Mouse (Mus musculus) intestine, postnatal 0 days (tissue): ENCODE measurements around the gene Amz2. TPM values are rescaled to one million over a fixed set of nuclear protein-coding genes. Genes with fewer than 3 reads are reported as not detected.
A peak's percentile ranks its signal among the peaks of the same experiment; 100 is the strongest.

Source experiments
- ATAC-seq: fragments of 200-750 bp; cut with Nextera tagmentation; 2 replicates; pipeline ENCODE4 v1.8.0; 2017; ENCODE audit warnings: mild to moderate bottlenecking, moderate TSS enrichment, moderate library complexity
- H3K27ac ChIP-seq: fragments of 300-500 bp; sonication (generic); 2 replicates; pipeline ENCODE4 v1.5.1; 2014; ENCODE audit warnings: mild to moderate bottlenecking, low read depth, low read length, moderate library complexity
- H3K27me3 ChIP-seq: fragments of 300-500 bp; sonication (generic); replicated peaks from 2 replicates; pipeline ENCODE4 v1.6.1; 2014; ENCODE audit warnings: low read length, mixed read lengths; ENCODE audit not compliant: control insufficient read depth, insufficient read depth
- H3K36me3 ChIP-seq: fragments of 300-500 bp; sonication (generic); 2 replicates; pipeline ENCODE4 v1.6.1; 2014; ENCODE audit warnings: mild to moderate bottlenecking, moderate library complexity; ENCODE audit not compliant: control insufficient read depth, insufficient read depth
- H3K4me1 ChIP-seq: fragments of 300-500 bp; sonication (generic); replicated peaks from 2 replicates; pipeline ENCODE4 v1.6.1; 2014; ENCODE audit warnings: antibody characterized with exemption, low read length, mixed read lengths; ENCODE audit not compliant: control insufficient read depth, insufficient read depth
- H3K4me2 ChIP-seq: fragments of 300-500 bp; sonication (generic); replicated peaks from 2 replicates; pipeline ENCODE4 v1.6.1; 2014; ENCODE audit warnings: low read depth, mild to moderate bottlenecking, moderate library complexity
- H3K4me3 ChIP-seq: fragments of 300-500 bp; sonication (generic); 2 replicates; pipeline ENCODE4 v1.5.1; 2014; ENCODE audit warnings: low read depth, low read length
- H3K9ac ChIP-seq: fragments of 300-500 bp; sonication (generic); 2 replicates; pipeline ENCODE4 v1.6.1; 2014; ENCODE audit warnings: mild to moderate bottlenecking, low read depth, low read length
- H3K9me3 ChIP-seq: fragments of 300-500 bp; sonication (generic); 2 replicates; pipeline ENCODE4 v1.6.1; 2016; ENCODE audit warnings: mixed run types; ENCODE audit not compliant: control insufficient read depth
- CTCF ChIP-seq: sonication (generic); IDR thresholded peaks from 2 replicates; pipeline ENCODE4 v1.5.1; 2016; ENCODE audit warnings: low read depth, mild to moderate bottlenecking, control low read depth, antibody characterized with exemption, moderate library complexity
- WGBS: fragments of 180-500 bp; shearing (Covaris S2); extraction: QIAGEN DNeasy Blood & Tissue Kit; methylation state at CpG from one replicate; pipeline ENCODE4 v1.1.7; 2014; 5-methylcytosine and 5-hydroxymethylcytosine counted together
- polyA plus RNA-seq: library from polyadenylated mRNA; unstranded; fragments of >200 nt; fragmentation: Nextera tagmentation; extraction: Ambion mirVana; gene quantifications from 2 replicates; pipeline ENCODE4 v1.2.1, GENCODE M21; 2015

The Amz2 gene
- polyA plus RNA-seq, 1 experiment from 2014 or later = 22.7 TPM

DNA sequence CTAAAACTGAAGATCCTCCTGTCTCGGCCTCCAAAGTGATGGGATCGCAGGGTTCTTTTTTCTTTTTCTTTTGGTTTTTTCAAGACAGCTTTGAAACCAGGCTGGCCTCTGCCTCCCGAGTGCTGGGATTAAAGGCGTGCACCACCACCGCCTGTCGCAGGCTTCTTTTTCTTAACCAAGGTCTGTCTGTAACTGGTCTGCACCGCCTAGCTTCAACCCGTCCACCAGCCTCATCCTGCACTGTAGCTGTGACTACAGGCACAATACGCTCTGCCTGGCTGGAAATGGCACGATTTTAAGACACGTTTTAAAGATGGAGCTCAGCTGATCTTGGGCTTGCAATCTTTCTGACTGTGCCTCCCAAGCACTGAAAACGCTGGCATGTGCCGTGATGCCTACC, 49.1 kb downstream of the Amz2 start:
- H3K9ac ChIP-seq = no peak overlapping the region
- no peaks in the 10 kb centered on the region for H3K9me3 ChIP-seq
- TF ChIP-seq CTCF = no peak
- H3K4me2 ChIP-seq = no peak overlapping the region
- peaks cover 7% of the 10 kb centered on the region; the same call in 1 of the 2 replicates for H3K4me1 ChIP-seq
- no peak overlapping the region for H3K27ac ChIP-seq
- no peaks in the 10 kb centered on the region for H3K27me3 ChIP-seq
- 87% methylated on average over 13 of the region's 13 CpGs for WGBS
- ATAC-seq = no peak
- H3K36me3 ChIP-seq = no peaks in the 10 kb centered on the region
- H3K4me3 ChIP-seq = no peak overlapping the region

DNA sequence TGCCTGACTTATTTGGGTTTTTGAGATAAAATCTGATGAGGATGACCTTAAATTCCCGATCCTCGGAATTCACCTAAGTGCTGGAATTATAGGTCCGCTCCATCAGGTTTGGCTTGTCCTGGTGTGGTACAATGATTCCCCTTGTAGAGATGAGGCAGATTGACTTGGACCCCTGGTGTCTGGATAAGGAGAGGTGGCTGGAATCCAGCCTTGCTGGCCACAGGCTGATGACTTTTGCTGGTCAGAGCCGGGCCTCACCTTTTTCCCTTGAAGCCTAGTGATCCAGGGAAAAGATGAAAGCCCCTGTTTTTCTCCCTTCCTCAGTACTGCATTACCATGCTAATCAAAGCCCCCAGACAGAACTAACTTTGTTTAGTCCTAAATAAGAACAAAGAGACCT, 50.0 kb downstream of the Amz2 start:
- Histone ChIP-seq H3K4me1 (peaks cover 7% of the 10 kb centered on the region; the same call in 1 of the 2 replicates), H3K27ac (no peak overlapping the region), H3K36me3 (no peaks in the 10 kb centered on the region), H3K27me3 (no peaks in the 10 kb centered on the region), H3K9me3 (no peaks in the 10 kb centered on the region), H3K9ac (no peak overlapping the region), H3K4me3 (no peak overlapping the region), H3K4me2 (no peak overlapping the region)
- no peak for ATAC-seq
- TF ChIP-seq CTCF = no peak
- 92% methylated on average over 4 of the region's 4 CpGs for WGBS

DNA sequence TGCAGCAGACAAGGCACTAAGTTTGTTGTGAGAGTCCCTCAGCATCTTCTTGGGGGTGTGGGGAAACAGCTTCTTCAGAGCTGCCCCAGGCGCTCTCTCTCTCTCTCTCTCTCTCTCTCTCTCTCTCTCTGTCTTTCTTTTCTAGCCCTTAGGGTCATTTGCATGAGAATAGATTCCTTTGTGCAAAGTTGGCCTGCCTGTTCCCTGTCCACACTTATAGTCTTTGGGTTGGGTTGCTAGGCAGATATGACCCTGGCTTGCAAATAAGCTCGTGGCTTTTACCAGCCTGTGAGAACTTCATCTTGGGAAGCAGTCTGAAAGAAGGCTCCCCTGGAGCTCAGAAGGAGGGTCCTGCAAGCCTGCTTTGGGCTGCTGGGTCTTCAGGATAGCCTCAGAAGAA, 50.5 kb downstream of the Amz2 start:
- no peak for TF ChIP-seq CTCF
- 69% methylated on average over 2 of the region's 2 CpGs for WGBS

DNA sequence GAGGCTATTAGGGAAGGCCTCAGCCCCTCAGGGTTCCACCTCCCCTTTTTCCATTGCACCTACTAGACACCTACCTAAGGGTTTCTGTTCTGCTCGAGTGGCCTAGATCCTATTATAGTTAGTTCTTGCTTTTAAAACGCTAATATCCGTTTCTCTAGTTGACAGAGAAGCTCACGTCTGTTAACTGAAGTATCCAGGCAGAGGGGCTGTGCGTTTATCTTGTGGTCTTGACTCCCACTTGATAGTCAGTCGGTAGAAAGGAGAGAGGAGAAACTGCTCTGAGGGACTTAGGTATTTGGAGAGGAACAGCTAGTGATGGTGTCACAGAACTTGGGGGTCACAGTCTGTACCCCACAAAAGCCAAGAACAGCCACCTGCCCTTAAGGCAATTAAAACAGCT, 50.9 kb downstream of the Amz2 start:
- no peak overlapping the region for H3K27ac ChIP-seq
- no peaks in the 10 kb centered on the region for H3K9me3 ChIP-seq
- no peak overlapping the region for H3K4me3 ChIP-seq
- TF ChIP-seq CTCF = no peak
- H3K36me3 ChIP-seq = no peaks in the 10 kb centered on the region
- H3K4me1 ChIP-seq = peaks cover 10% of the 10 kb centered on the region; the same call in 1 of the 2 replicates
- H3K4me2 ChIP-seq = no peak overlapping the region
- WGBS = 68% methylated on average over 6 of the region's 6 CpGs
- H3K27me3 ChIP-seq = no peaks in the 10 kb centered on the region
- ATAC-seq = no peak
- H3K9ac ChIP-seq = no peak overlapping the region

More for the DNA sequence above, 50.5 kb downstream of the Amz2 start:
- Histone ChIP-seq H3K4me1 (peaks cover 10% of the 10 kb centered on the region; the same call in 1 of the 2 replicates), H3K9me3 (no peaks in the 10 kb centered on the region), H3K27ac (no peak overlapping the region), H3K36me3 (no peaks in the 10 kb centered on the region), H3K9ac (no peak overlapping the region), H3K27me3 (no peaks in the 10 kb centered on the region), H3K4me3 (no peak overlapping the region), H3K4me2 (no peak overlapping the region)
- ATAC-seq = no peak

DNA sequence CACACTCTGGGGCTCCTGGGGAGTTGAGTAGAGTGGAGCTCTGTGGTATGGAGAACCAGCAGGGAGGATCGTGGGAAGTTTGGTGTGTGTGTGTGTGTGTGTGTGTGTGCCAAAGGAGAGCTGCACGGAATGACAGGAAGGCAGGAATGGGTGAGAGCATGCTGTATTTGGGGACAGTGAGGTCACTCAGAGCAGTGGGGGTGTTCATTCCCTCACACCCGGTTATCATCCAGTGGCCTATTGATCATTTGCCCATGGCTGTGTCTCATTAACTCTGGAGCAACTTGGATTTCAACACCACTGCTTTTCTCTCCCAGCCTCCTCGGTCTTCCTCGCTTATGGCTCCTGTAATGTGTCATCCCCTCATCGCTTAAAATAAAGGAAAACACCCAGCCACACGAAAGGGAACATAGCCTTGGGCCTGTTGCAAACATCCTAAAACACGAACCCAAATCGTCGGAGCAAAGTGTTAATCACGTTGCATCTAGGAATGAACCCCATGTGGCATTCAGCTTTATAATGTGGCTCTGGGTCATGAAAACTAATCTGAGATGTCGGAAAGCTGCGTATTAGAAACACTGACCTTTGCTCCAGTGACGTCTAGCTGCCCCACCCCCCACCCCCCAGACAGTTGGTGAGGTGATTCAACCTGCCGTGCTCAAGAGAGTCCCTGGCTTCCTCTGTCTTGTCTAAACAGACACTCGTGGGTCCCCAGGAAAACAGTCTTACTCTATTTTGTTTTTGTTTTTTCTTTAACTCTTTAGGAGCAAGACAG, 52.0 kb downstream of the Amz2 start:
- Histone ChIP-seq H3K4me2 (peak overlapping the region; percentile 17; the same call in 1 of the 2 replicates), H3K9ac (no peak overlapping the region), H3K27me3 (no peaks in the 10 kb centered on the region), H3K36me3 (no peaks in the 10 kb centered on the region), H3K27ac (peak overlapping the region; percentile 9; the same call in 1 of the 2 replicates), H3K9me3 (no peaks in the 10 kb centered on the region), H3K4me1 (peaks cover 10% of the 10 kb centered on the region; the same call in 1 of the 2 replicates), H3K4me3 (no peak overlapping the region)
- WGBS = 37% methylated on average over 16 of the region's 16 CpGs
- ATAC-seq = no peak
- no peak for TF ChIP-seq CTCF

DNA sequence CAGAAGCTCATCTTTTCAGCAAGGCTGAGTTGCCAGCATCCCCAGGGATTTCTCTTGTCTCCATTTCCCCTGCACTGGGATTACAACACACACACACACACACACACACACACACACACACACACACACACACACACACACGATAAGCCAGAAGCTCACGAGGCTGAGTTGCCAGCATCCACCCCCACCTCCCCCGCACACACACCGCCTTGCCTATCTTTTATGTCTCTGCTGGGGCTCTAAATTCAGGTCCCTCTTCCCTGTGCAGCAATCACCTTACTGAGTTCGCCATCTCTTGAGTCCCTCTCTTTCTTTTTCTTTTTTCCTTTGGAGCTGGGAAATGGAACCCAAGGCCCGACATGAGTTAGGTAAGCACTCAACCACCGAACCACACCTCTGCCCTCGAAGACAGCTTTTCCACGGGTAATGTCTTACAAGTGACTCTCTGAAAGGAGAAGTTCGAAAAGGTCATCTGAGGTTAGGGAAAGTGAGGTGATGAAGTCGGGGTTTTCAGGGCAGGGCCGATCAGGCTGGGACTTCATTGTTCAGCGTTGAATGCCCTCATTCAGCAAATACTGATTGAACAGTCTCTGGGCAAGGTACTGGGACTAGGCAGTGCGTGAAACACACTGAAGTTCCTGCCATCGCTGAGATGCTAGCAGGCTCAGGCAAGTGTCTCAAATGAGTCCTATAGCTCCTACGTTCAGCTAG, 54.0 kb downstream of the Amz2 start:
- Histone ChIP-seq H3K4me2 (no peak overlapping the region), H3K36me3 (no peaks in the 10 kb centered on the region), H3K27ac (peak overlapping the region; percentile 24; the same call in 1 of the 2 replicates), H3K9ac (no peak overlapping the region), H3K4me1 (peaks cover 10% of the 10 kb centered on the region; the same call in 1 of the 2 replicates), H3K4me3 (no peak overlapping the region), H3K9me3 (no peaks in the 10 kb centered on the region), H3K27me3 (no peaks in the 10 kb centered on the region)
- ATAC-seq = no peak
- WGBS = 69% methylated on average over 16 of the region's 16 CpGs
- TF ChIP-seq CTCF = no peak
